Mouse (Mus musculus) lung, adult 2 months (tissue): ENCODE measurements at regions not wholly inside any gene's neighbourhood (a gene's known extent, or its start where the extent isn't known, plus 50 kb on each side); places are given as distances from the start of the nearest gene placed in this dataset.

ENCODE experiments used
- CTCF ChIP-seq: fragments of 200-500 bp; IDR thresholded peaks from 2 replicates; pipeline ENCODE4 v1.5.1; 2011; ENCODE audit warnings: mild to moderate bottlenecking, low read length, control low read depth; ENCODE audit not compliant: insufficient read depth
- POLR2A ChIP-seq: fragments of 200-500 bp; IDR thresholded peaks from 2 replicates; pipeline ENCODE4 v1.6.1; 2011; ENCODE audit warnings: low read depth, mild to moderate bottlenecking, control low read depth, low read length, borderline replicate concordance; ENCODE audit errors: extremely low read depth

GRCm38 (mm10) chr7:115252370-115252750 lies 508.9 kb downstream of the Insc start:
- no peak for TF ChIP-seq CTCF
- TF ChIP-seq POLR2A = no peak
